Mouse (Mus musculus) erythroblast, embryonic 14.5 days (primary cell): ENCODE results near the gene Gm5269.

ENCODE experiments used
- GATA1 ChIP-seq: IDR thresholded peaks from 2 replicates; pipeline ENCODE4 v1.6.1; 2012; ENCODE audit warnings: low read length, inconsistent platforms, mixed read lengths
- TAL1 ChIP-seq: IDR thresholded peaks from 3 replicates; pipeline ENCODE4 v1.6.1; 2012; ENCODE audit warnings: low read length, inconsistent platforms, mixed read lengths

DNA sequence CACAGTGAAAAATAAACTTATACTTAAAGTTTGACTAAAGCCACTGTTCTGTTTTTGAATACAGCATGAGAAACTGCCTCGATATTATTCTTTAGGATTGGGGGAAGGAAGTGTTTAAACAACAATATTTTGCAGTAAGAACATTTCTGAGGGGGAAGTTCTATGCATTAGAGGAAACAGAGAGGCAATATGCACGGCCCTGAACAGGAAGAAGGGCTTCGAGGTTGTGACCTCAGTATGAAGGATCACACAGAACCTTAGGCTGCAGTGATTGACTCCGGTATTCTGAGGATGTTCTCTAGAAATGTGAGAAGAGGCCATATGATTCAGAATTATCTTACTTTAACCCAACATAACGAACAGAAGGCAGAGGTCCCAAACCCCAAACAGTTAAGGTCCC is 24.3 kb downstream of the Gm5269 start:
- no peak for TF ChIP-seq GATA1
- TF ChIP-seq TAL1 = no peak
